Mouse (Mus musculus): ENCODE measurements around the gene Cdca7l. TPM values are rescaled to one million over a fixed set of nuclear protein-coding genes. Genes with fewer than 3 reads are reported as not detected.
"Not testable (repeated sequence)": the region's sequence is repeated elsewhere in the genome, so short reads cannot be mapped to it uniquely, and the experiment has no call there.

Cdca7l gene
- total and polyA plus RNA-seq, 2 experiments from 2014 or later, result 4.2 to 4.7 TPM

DNA sequence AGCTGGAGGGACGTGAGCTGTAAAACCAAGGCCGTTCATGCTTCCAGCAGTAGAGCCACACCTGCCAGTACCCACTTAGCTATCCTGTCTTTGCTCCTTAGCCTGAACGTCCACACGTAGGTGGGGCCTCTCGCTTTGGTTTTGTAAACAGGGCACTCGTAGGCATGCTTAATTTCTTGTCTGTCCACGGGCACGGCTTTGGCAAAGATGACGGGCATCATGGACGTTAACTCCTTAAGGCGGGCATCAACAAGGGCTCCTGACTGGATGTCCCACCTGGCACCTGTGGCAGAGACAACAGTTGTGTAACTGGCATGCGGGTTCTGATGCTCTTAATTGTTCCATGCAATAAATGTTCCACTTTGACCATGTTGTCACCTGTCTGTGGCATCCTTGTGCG lies 74.3 kb downstream of the Cdca7l start:
- ATAC-seq (no peak), DNase-seq (no peak)
- Histone ChIP-seq H3K27ac (ENCODE audit: low read depth, low read length) (no peak overlapping the region), H3K9me3 (ENCODE audit: low read length) (no peaks in the 10 kb centered on the region), H3K36me3 (ENCODE audit: insufficient read depth) (no peaks in the 10 kb centered on the region), H3K27me3 (ENCODE audit: insufficient read depth, low read length) (no peaks in the 10 kb centered on the region), H3K4me3 (ENCODE audit: low read depth, low read length) (no peak overlapping the region), H3K4me1 (ENCODE audit: insufficient read depth) (no peaks in the 10 kb centered on the region), H3K4me2 (ENCODE audit: low read depth) (no peak overlapping the region), H3K9ac (no peak overlapping the region)
- no peak for TF ChIP-seq CTCF (IDR thresholded peaks at IDR 0.05; ENCODE audit: low read depth)
- 94% methylated on average over 13 of the region's 13 CpGs for WGBS

DNA sequence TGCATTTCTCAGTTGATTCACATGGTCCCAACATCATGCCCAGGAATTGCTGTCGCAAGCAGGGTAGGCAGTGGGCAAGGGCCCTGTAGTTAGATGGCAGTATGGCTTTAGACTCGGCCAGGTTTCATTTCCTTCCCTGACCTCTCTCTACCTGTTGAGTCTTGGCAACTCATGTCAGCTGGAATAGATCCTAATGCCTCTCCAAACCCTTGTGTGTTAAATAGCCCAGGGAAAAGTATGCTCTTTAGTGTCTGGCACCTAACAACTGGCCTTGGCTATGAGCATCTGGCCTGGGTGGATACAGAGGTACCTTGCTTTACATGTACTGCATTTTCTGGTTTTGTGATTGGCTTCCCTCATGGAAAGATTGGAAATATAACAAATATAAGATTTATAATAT lies 80.5 kb downstream of the Cdca7l start:
- Histone ChIP-seq H3K4me3 (ENCODE audit: low read depth, low read length) (no peak overlapping the region), H3K27ac (ENCODE audit: low read depth, low read length) (no peak overlapping the region), H3K27me3 (ENCODE audit: insufficient read depth, low read length) (no peaks in the 10 kb centered on the region), H3K36me3 (ENCODE audit: insufficient read depth) (no peaks in the 10 kb centered on the region), H3K9me3 (ENCODE audit: low read length) (no peaks in the 10 kb centered on the region), H3K9ac (no peak overlapping the region), H3K4me1 (ENCODE audit: insufficient read depth) (no peaks in the 10 kb centered on the region), H3K4me2 (ENCODE audit: low read depth) (no peak overlapping the region)
- TF ChIP-seq CTCF (IDR thresholded peaks at IDR 0.05; ENCODE audit: low read depth), result no peak
- no peak for ATAC-seq
- no peak for DNase-seq
- 93% methylated on average over 2 of the region's 2 CpGs for WGBS

DNA sequence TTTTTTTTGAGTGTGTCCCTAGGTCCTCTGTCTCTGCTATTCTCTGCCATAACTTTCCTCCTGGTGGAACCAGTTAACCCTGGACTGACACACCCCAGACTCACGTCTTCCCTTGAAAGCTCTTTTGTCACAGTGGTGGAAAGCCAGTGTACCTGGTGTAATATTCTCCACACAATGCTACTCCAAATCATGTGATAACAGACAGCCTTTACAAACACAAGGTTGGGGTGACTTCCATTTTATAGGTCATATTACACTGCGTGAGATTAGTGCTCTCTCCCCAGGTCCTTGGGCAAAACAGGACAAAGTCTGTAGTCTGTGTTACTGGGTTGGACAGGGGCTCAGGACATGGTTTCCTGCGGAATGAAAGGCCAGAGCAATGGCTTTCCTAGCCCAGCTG lies 83.3 kb downstream of the Cdca7l start:
- Histone ChIP-seq H3K4me1 (ENCODE audit: insufficient read depth) (no peaks in the 10 kb centered on the region), H3K4me2 (ENCODE audit: low read depth) (no peak overlapping the region), H3K27me3 (ENCODE audit: insufficient read depth, low read length) (no peaks in the 10 kb centered on the region), H3K9ac (no peak overlapping the region), H3K27ac (ENCODE audit: low read depth, low read length) (no peak overlapping the region), H3K9me3 (ENCODE audit: low read length) (no peaks in the 10 kb centered on the region), H3K4me3 (ENCODE audit: low read depth, low read length) (no peak overlapping the region), H3K36me3 (ENCODE audit: insufficient read depth) (no peaks in the 10 kb centered on the region)
- 88% methylated on average over 3 of the region's 3 CpGs for whole genome bisulfite sequencing
- DNase-seq (no peak), ATAC-seq (no peak)
- no peak for TF ChIP-seq CTCF (IDR thresholded peaks at IDR 0.05; ENCODE audit: low read depth)

DNA sequence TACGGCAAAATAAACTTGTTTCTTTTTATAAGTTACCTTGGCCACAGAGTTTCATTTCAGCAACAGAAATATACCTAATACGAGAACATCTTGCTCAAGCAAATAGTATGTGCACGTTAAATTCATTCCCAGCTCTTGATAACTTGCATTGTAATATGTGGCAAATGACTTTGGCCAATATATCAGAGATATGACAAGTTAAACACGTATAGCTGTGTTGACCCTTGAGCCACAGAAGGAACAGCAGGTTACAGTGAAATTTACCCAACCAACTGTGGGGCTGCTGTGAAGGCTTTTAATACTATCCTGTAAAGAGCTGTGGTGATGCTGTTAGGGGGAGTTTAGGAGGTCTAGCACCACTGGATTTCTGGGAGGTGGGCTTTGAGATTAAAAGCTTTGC lies 96.7 kb downstream of the Cdca7l start:
- H3K9ac ChIP-seq; ATAC-seq; H3K36me3 ChIP-seq (ENCODE audit: insufficient read depth); H3K9me3 ChIP-seq (ENCODE audit: low read length); DNase-seq; H3K4me3 ChIP-seq (ENCODE audit: low read depth, low read length); H3K4me2 ChIP-seq (ENCODE audit: low read depth); H3K4me1 ChIP-seq (ENCODE audit: insufficient read depth); H3K27ac ChIP-seq (ENCODE audit: low read depth, low read length); H3K27me3 ChIP-seq (ENCODE audit: insufficient read depth, low read length): not testable (repeated sequence)
- WGBS, result no CpG with 5 or more reads among the region's 4 CpGs

DNA sequence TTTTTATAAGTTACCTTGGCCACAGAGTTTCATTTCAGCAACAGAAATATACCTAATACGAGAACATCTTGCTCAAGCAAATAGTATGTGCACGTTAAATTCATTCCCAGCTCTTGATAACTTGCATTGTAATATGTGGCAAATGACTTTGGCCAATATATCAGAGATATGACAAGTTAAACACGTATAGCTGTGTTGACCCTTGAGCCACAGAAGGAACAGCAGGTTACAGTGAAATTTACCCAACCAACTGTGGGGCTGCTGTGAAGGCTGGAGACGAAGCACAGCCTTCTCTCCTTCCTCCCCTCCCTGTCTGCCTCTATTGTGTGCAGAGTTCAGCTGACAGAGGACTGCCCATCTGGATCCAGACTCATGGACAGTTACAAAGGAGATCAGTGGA lies 97.3 kb downstream of the Cdca7l start:
- not testable (repeated sequence) for H3K36me3 ChIP-seq (ENCODE audit: insufficient read depth); H3K4me3 ChIP-seq (ENCODE audit: low read depth, low read length); H3K27me3 ChIP-seq (ENCODE audit: insufficient read depth, low read length); H3K4me2 ChIP-seq (ENCODE audit: low read depth); H3K9me3 ChIP-seq (ENCODE audit: low read length); H3K27ac ChIP-seq (ENCODE audit: low read depth, low read length); H3K9ac ChIP-seq; H3K4me1 ChIP-seq (ENCODE audit: insufficient read depth); ATAC-seq; DNase-seq
- WGBS, result 41% methylated on average over 1 of the region's 4 CpGs

DNA sequence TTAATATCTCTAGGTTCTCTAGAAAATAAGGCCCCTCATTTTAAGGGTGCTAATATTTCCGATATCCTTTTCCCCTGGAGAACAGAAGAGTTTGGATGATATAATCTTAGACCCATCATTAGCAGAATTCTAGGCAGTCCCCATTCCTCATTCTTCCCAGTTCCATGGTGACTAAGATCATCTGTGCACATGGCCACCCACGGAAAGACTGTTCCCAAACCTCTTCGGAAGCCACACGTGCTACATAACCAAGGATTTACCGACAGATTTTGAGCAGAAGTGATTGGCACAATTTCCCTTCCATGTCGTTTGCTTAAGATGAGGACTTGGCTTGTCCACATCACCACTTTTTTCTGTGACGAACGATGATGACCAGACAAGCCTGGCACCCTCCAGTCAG lies 99.6 kb downstream of the Cdca7l start:
- ATAC-seq (no peak), DNase-seq (no peak)
- H3K36me3 ChIP-seq (ENCODE audit: insufficient read depth), result no peaks in the 10 kb centered on the region
- H3K4me3 ChIP-seq (ENCODE audit: low read depth, low read length), result no peak overlapping the region
- H3K9me3 ChIP-seq (ENCODE audit: low read length), result no peaks in the 10 kb centered on the region
- no peaks in the 10 kb centered on the region for H3K4me1 ChIP-seq (ENCODE audit: insufficient read depth)
- H3K27ac ChIP-seq (ENCODE audit: low read depth, low read length), result no peak overlapping the region
- H3K9ac ChIP-seq, result no peak overlapping the region
- no peak overlapping the region for H3K4me2 ChIP-seq (ENCODE audit: low read depth)
- H3K27me3 ChIP-seq (ENCODE audit: insufficient read depth, low read length), result no peaks in the 10 kb centered on the region
- WGBS, result 82% methylated on average over 8 of the region's 8 CpGs
- TF ChIP-seq CTCF (IDR thresholded peaks at IDR 0.05; ENCODE audit: low read depth), result no peak

DNA sequence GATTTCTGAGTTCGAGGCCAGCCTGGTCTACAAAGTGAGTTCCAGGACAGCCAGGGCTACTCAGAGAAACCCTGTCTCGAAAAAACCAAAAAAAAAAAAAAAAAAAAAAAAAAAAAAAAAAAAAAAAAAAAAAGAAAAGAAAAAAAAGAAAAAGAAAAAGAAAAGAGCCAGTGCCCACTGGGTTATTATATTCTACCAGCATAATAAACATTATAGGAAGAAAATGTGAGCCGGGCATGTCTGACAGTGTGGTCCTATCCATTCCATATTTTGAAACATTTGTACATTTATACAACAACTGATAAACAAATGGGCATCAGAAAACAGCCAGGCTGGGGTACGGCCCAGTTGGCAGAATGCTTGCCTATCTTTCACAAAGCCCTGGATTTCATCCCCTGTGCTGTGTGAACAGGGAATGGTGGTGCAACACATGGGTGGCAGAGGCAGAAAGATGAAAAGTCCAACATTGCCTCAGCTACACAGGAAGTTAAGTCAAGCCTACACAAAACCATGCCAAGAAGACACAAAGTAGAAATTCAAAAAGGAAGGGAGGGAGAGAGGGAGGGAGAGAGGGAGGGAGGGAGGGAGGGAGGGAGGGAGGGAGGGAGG lies 101.2 kb downstream of the Cdca7l start:
- WGBS, result 69% methylated on average over 4 of the region's 4 CpGs
- not testable (repeated sequence) for H3K9me3 ChIP-seq (ENCODE audit: low read length); H3K36me3 ChIP-seq (ENCODE audit: insufficient read depth); H3K4me1 ChIP-seq (ENCODE audit: insufficient read depth); H3K27ac ChIP-seq (ENCODE audit: low read depth, low read length); H3K9ac ChIP-seq; ATAC-seq; H3K4me3 ChIP-seq (ENCODE audit: low read depth, low read length); H3K27me3 ChIP-seq (ENCODE audit: insufficient read depth, low read length); H3K4me2 ChIP-seq (ENCODE audit: low read depth); DNase-seq

DNA sequence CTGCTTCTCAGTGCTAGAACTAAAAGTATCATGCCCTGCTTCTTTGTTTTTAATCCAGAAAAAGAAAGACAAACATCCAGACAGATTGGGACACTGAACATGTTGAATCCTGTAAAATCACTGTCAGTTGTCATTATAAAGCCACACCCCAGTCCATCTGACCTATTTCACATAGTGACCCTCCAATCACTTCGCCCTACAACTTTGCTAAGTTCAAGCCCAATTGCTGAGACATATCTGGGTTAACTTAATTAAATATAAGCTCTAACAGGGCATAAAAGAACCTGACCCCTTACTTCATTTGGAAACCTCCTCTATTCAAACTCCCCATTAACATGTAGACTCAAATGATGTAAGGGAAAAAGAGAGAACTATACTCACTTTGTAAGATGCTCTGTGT lies 107.3 kb downstream of the Cdca7l start:
- 87% methylated on average over 1 of the region's 1 CpGs for WGBS
- no peak overlapping the region for H3K27ac ChIP-seq (ENCODE audit: low read depth, low read length)
- no peak overlapping the region for H3K9ac ChIP-seq
- H3K4me2 ChIP-seq (ENCODE audit: low read depth), result no peak overlapping the region
- no peaks in the 10 kb centered on the region for H3K9me3 ChIP-seq (ENCODE audit: low read length)
- H3K27me3 ChIP-seq (ENCODE audit: insufficient read depth, low read length), result no peaks in the 10 kb centered on the region; the same call in 1 of the 2 replicates
- no peaks in the 10 kb centered on the region for H3K4me1 ChIP-seq (ENCODE audit: insufficient read depth)
- ATAC-seq (no peak), DNase-seq (no peak)
- H3K36me3 ChIP-seq (ENCODE audit: insufficient read depth), result no peaks in the 10 kb centered on the region
- H3K4me3 ChIP-seq (ENCODE audit: low read depth, low read length), result no peak overlapping the region
- no peak for TF ChIP-seq CTCF (IDR thresholded peaks at IDR 0.05; ENCODE audit: low read depth)

Data from forebrain, postnatal 0 days (tissue).